Mouse (Mus musculus): Measurements from ENCODE around the gene Sirt3.
A peak's percentile ranks its signal among the peaks of the same experiment; 100 is the strongest.

DNA sequence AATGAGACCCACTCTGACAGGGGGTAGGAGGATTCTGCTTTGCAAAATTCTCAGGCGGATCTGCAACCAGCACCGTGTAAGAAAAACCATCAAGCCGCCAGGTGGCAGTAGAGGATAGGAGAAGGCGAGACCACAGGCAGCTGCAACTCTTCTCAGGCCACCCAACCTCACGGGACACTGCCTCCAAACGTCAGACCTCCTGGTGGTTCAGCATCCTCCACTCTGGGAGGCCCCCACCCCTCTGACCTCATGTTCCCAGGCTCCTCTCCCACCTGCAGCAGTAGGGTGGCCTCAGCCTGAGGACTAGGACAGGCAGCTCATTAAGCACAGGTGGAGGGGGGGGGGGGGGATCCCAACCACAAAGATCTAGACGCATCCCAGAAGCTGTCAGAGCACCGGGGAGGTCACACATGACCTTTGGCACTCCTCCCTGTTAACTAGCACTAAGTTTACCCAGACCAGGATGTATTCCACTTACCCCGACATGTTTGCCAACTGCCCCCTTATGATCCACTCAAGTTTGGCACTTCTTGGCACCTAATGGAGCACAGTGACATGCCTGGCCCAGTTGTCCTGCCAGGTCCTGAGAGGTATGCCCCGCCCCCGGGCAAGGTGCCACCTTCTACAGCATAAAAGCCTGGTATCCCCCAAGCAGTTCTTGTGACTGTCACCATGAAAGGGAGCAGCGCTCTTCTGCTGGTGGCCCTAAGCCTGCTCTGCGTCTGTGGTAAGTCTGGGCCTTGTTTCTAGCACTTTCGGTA, 37.0 kb downstream of the Sirt3 start, which contains the start of gene Scgb1c1:
- TF ChIP-seq CTCF (IDR thresholded peaks at IDR 0.05; ENCODE audit: low read depth) (peak; percentile 96), EP300 (IDR thresholded peaks at IDR 0.05; ENCODE audit: low read depth) (no peak)

Data from liver, postnatal 0 days (tissue).